Mouse (Mus musculus) brown adipose tissue, adult 24 weeks (tissue): ENCODE measurements around the gene Sh3bp2. TPM values are rescaled to one million over a fixed set of nuclear protein-coding genes. Genes with fewer than 3 reads are reported as not detected.

ENCODE experiments used
- H3K27ac ChIP-seq: fragments of 200-500 bp; replicated peaks from 2 replicates; pipeline ENCODE4 v1.5.1; 2012; ENCODE audit warnings: low read depth, mild to moderate bottlenecking, low read length
- H3K4me1 ChIP-seq: fragments of 200-500 bp; 2 replicates; pipeline ENCODE4 v1.6.1; 2012; ENCODE audit warnings: low read length, mixed read lengths; ENCODE audit not compliant: control insufficient read depth, insufficient read depth, insufficient read length
- H3K4me3 ChIP-seq: fragments of 200-500 bp; 2 replicates; pipeline ENCODE4 v1.5.1; 2012; ENCODE audit warnings: low read depth, mild to moderate bottlenecking, low read length, moderate library complexity; ENCODE audit not compliant: insufficient read depth
- polyA plus RNA-seq: library from polyadenylated mRNA; stranded (reverse); fragments of >200 nt; gene quantifications from 2 replicates; pipeline ENCODE4 v1.2.4, GENCODE M21; 2012; ENCODE audit not compliant: missing spikeins, insufficient read depth, insufficient read length

Gene Sh3bp2
- polyA plus RNA-seq, 1 experiment = 3.0 TPM

DNA sequence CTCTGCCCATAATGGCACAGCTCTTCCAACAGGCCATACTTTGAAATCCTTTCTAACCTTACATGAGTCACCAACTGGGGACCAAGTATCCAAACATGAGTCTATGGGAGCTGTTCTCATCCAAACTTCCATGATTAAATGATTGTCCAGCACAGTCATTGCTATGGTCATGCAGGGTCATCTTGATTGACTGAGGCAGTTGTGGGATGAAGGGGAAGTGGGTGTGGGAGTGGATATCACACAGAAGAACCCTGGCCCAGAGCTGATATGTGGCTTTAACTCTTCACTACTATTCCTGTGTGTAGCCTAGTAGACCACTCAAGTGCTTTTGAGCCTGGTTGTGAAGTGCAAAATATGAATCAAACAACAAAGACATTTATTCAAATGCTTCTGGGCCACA lies 10.5 kb upstream of the Sh3bp2 start:
- Histone ChIP-seq H3K4me1 (peaks cover 8% of the 10 kb centered on the region; the same call in 1 of the 2 replicates), H3K4me3 (no peak overlapping the region), H3K27ac (no peak overlapping the region)

DNA sequence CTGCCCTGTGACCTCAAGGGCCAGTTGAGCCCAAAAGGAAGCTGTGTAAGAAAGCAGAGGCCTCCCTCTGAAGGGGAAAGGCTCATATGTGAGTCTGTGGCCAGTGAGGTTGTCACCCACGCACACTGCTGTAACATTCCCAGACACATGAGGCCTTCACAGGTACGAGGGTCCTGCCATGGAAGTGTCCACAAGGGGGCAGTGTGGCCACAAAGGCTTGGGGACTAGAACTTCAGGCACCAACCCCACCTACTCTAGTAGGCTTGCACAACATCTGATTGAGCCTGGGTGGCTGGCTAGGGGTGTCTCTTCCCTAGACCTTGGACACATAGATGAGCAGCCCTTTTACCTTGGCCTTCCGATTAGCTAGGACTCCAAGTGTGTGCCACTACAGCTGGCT lies 7.7 kb upstream of the Sh3bp2 start:
- Histone ChIP-seq H3K4me1 (peaks cover 4% of the 10 kb centered on the region), H3K27ac (no peak overlapping the region), H3K4me3 (no peak overlapping the region)

DNA sequence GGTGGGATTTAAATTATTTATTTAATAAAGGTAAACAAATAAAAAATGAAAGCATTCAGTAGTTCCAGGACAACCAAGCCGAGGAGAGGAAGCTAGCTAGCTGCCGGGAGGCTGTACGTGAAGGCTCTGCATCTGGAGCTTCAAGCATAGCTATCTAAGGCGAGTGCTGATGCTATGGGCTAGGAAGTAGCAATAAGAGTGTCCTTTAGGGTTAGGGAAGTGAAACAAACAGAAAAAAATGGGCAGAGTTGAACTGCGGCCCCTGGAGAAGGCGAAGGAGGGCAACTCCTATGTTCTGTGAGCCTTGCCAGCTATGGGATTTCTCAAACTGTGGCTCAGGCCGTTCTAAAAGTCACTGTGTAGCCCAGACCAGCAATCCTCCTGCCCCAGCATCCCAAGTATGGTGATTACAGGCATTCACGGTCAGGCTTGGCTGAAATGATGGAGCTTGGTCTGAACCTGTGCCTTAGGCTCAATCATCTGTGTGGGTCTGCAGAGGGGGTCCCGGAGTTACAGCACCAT lies 6.2 kb upstream of the Sh3bp2 start:
- Histone ChIP-seq H3K4me1 (peaks cover 2% of the 10 kb centered on the region; the same call in 1 of the 2 replicates), H3K27ac (peak overlapping the region; percentile 27), H3K4me3 (no peak overlapping the region)

DNA sequence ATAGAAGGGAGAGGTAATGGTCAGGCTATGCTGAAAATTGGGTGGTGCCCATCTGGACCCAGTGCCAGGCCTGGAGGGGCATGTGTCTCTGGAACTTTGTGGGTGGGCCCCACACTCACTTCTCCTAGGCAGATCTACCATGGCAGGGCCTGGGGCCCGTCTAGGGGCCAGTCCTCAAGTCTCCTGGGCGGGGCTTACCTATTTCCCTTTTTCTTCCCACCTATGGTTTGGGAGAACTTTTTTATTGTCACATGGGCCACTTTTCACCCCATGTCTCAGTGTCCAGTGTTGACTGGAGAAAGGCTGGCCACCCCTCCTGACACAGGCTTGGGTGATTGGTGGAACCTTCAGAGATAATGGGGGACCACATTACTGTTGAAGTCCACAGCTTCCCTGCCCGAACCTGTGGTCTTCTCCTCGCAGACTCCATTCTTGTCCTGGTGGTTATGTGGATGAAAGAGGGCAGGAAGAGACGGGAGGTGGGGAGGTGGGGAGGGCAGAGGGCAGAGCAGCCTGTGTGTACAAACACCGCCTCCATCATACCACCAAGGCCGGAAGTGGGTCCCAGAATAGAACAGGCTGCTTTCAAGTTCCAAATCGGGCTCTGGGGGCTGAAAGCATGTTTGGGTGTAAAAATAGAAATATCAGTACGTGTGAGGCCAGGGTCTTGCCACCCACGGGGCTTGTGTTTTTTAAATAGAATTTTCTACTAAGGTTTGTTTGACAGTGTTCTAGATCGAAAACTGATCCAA lies 5.0 kb upstream of the Sh3bp2 start:
- Histone ChIP-seq H3K27ac (no peak overlapping the region), H3K4me1 (peaks cover 2% of the 10 kb centered on the region; the same call in 1 of the 2 replicates), H3K4me3 (no peak overlapping the region)

DNA sequence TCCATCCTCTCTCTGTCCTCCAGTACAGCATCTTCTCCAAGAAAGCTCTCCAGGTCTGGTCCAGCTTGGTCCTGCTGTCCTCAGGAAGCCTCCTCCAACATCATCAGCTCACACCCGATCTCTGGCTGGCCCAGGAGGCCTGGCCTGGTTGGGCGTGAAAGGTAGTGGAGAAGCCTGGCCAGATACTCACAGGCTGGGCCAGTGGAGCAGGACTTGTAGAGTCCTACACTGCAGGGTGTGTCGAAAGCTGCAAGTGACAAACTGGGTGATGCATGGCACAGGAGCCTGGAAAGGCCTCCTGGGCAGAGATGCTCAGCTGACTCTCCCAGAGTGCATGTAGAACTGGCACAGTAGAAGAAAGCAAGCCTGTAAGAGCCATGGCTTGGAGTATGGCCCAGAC lies 4.3 kb upstream of the Sh3bp2 start:
- Histone ChIP-seq H3K4me1 (peaks cover 2% of the 10 kb centered on the region; the same call in 1 of the 2 replicates), H3K27ac (no peak overlapping the region), H3K4me3 (no peak overlapping the region)

DNA sequence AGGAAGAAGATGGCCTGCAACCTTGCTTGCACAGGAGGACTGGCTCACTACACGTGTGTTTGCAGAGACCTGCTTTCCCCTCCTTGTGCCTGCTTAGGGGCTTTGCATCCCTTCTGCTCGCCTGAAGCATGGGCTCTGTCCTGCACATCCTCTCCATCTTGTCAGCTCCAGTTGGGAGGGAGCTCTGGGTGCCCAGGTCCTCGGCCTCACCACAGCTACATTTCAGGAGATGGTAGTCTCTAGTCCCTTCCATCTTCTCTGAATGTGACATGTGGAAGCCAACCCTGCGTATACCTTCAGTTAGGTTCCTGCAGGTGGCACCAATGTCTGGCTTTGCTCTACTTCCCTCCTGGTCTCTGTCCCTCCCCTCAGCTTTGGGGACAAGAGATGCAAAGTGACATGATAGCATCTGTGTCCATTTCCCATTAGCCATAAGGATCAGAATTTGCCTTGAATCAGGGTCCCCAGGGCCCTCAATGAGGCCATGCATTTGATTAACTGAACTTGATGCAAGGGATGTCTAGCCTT lies 1.6 kb upstream of the Sh3bp2 start:
- H3K27ac ChIP-seq = no peak overlapping the region
- H3K4me1 ChIP-seq = peaks cover 7% of the 10 kb centered on the region
- H3K4me3 ChIP-seq = no peak overlapping the region

DNA sequence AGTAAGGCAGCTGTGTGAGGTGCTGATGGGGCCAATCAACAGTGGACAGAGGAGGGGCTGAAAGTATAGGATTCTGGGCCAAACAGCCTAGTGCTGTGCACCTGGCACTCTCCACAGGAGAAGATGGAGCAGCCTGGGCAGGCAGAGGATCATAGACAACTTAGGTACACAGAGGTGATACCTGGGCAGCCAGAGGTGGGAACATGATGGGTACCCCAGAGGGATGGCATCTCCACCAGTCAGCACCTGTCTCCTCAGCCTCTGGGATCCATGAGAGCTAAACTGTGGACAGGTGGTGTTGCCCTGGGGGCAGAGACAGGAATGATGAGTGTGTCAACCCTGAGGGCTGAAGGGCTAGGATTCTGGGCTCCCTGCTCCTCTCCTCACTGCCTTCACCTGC lies 1.1 kb upstream of the Sh3bp2 start:
- H3K27ac ChIP-seq = no peak overlapping the region
- no peak overlapping the region for H3K4me3 ChIP-seq
- peaks cover 7% of the 10 kb centered on the region for H3K4me1 ChIP-seq

DNA sequence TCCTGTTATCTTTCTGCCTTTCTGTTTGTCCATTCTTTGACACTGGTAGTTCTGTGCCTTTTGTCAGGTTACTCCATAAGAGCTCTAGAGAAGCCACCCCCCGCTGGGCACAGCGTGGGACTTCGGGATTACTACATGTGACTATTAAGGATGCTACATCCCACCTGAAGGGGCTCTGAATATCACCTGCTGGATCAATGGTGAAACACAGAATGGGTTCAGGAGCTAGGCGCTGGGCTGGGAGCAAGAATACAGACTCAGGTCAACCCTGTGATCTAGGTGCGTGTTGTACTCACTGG lies 788 bp downstream of the Sh3bp2 start:
- Histone ChIP-seq H3K4me1 (peaks cover 11% of the 10 kb centered on the region; the same call in 1 of the 2 replicates), H3K27ac (peak overlapping the region; percentile 2; the same call in 1 of the 2 replicates), H3K4me3 (peak overlapping the region; percentile 66)

DNA sequence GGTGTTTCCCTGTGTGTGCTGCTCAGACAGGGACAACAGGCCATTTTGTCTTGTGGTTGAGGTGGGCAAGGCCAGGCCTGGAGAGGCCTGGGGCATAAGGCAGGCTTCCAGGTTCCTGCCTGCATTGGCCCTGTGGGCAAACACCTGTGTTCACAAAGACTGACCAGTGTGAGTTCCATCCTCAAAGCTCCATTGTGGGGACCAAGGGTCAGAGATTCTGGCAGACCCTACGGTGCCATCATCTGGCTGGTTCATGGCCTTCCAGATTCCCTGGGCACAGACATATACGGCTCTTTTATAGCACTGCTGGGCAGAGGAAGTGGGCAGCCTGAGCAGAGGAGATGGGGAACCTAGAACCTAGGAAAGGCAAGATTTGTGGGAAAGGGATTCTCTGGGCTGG lies 1.7 kb downstream of the Sh3bp2 start:
- H3K4me3 ChIP-seq = peak overlapping the region; percentile 4; the same call in 1 of the 2 replicates
- H3K27ac ChIP-seq = 0 out of 2 replicates have a peak overlapping the region, but pooled peaks have one; percentile 11
- peaks cover 11% of the 10 kb centered on the region; the same call in 1 of the 2 replicates for H3K4me1 ChIP-seq

DNA sequence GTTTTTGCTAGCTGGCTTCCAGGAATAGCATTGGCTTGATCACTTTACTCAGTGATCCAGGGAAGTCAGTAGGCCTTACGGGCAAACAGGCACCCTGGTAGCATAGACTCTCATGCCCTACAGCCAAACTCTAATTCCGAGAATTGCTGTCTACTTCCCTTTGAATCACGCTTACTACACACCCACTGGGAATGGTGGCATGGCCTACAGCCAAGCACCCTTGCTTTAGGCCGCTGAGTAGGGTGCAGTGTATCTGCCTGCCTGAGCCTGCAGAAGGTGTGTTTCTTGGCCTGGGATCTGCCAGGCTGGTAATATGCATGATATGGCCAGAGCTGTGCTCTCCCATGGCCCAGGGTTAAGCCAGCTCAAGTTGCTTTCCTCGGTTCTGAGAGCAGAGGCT lies 3.1 kb downstream of the Sh3bp2 start:
- peaks cover 11% of the 10 kb centered on the region; the same call in 1 of the 2 replicates for H3K4me1 ChIP-seq
- H3K27ac ChIP-seq = peak overlapping the region; percentile 46
- H3K4me3 ChIP-seq = no peak overlapping the region

DNA sequence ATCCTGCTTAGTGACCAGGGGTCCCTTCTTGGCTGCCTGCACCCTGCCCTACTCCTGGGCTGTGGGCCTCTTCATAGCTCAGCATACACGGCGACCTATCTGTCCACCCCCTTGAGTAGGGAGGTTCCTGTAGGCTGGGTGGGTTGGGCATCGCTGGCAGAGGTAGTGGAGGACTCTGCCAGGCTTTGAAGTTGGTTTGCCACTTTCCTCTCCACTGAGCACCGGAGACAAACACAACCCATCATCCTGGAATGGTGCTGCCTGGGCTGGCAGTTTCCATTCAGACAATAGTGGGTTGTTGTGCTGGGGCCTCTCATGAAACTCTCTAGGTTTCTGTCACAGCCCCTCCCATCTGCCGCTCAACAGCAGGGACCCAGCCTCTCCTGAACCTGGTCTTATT lies 4.5 kb downstream of the Sh3bp2 start:
- Histone ChIP-seq H3K27ac (no peak overlapping the region; the same call in 1 of the 2 replicates), H3K4me1 (peaks cover 13% of the 10 kb centered on the region), H3K4me3 (no peak overlapping the region)

DNA sequence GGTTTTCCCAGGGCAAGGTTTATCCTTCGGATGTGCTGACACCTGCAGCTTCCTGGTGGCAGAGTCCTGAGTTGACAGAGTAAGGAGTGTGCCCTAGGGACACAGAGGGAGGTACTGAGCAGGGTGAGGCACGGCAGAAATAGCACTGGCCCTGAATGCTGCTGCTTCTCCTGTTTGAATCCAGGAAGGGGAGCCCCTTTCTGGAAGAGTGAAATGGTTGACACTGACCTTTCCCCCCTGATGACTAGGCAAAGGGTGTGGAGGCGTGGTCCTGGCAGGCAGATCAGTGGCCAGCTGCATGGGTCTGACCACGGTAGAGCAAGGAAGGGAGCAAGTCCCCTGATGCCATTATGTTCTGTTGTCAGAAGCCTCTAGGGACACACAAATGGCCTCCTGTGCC lies 5.0 kb downstream of the Sh3bp2 start:
- Histone ChIP-seq H3K4me3 (no peak overlapping the region), H3K4me1 (peaks cover 16% of the 10 kb centered on the region), H3K27ac (no peak overlapping the region)

DNA sequence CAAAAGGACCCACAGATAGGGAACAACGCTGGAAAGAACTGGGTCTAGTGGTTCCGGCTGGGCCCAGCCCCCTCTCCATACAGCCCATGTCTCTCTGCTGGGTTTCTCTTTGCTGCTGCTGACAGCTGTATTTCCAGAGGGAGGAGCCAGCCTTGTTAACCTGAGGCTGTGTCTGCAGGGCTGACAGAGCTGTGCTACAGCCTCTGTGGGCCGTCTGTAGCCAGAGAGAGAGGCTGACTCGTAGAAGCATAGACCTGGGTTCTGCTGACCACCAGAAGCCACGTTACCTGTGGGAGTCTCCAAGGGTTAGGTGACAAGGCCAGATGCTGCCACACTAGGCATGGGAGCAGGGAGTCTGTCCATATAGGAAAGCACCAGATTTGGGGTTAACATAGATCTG lies 7.4 kb downstream of the Sh3bp2 start:
- H3K27ac ChIP-seq = peak overlapping the region; percentile 31; the same call in 1 of the 2 replicates
- peaks cover 16% of the 10 kb centered on the region for H3K4me1 ChIP-seq

DNA sequence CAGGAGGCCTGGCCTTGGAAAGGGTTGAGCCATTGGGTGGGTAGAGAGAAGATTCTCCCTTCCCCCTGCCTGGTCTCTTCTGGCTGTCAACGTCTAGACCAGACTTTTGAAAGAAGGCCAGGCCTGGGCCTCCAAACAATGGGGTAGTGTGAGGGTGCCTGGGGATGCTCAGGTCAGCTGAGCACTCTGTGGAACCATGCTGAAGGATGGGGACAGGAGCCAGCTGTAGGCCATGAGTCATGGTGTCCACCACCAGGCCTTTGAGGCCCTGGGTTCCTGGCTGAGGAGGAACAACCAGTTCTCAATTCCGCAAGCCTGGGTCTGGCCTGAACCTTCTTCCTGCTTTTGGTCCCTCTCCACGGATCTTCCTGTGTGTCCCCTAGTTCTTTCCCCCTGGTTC lies 8.2 kb downstream of the Sh3bp2 start:
- H3K27ac ChIP-seq = peak overlapping the region; percentile 77
- H3K4me1 ChIP-seq = peaks cover 11% of the 10 kb centered on the region
- H3K4me3 ChIP-seq = no peak overlapping the region

More for the DNA sequence above, 7.4 kb downstream of the Sh3bp2 start:
- H3K4me3 ChIP-seq = no peak overlapping the region

DNA sequence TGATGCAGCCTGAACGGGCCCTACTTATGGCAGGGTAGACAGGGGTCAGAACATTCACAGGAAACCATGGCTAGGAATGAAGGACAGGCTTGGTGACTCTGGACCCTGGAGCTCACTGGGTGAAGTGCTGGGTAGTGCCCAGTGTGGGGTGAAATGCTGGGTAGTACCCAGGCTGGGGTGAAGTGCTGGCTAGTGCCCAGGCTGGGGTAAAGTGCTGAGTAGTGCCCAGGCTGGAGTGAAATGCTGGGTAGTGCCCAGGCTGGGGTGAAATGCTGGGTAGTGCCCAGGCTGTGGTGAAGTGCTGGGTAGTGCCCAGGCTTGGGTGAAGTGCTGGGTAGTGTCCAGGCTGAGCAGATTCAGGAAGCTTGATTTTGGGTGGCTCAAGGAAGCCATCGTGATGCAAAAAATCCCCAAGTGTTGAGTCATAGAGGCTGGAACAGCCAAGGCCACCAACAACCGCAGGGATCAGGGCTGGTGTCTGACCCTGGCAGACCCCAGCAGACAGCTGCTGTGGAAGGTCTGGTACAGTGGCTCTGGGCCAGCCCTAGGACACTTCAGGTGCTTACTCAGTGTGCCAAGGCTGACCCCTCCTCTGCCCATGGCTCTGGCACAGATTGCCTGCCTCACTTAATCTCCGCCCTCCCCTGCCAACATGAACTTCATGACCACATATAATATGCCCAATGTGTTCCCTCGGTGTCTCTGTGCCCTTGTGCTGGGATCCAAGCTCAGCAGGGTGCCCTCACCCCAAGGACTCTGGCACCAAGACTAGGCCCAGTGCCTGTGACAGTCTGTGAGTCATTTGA lies 9.3 kb downstream of the Sh3bp2 start:
- no peak overlapping the region for H3K4me3 ChIP-seq
- peaks cover 11% of the 10 kb centered on the region for H3K4me1 ChIP-seq
- H3K27ac ChIP-seq = peak overlapping the region; percentile 78
